Mouse (Mus musculus): ENCODE data around the gene Zc3h7b. TPM values are rescaled to one million over a fixed set of nuclear protein-coding genes. Genes with fewer than 3 reads are reported as not detected.
A peak's percentile ranks its signal among the peaks of the same experiment; 100 is the strongest.
"Not testable (repeated sequence)": the region's sequence is repeated elsewhere in the genome, so short reads cannot be mapped to it uniquely, and the experiment has no call there.

The Zc3h7b gene
- 100 to 1,000 TPM; 188 to 197 TPM for total RNA-seq (2021)
- long read RNA-seq, experiment 1, partial matches to known transcripts: 13 of 16 reads
- long read RNA-seq, experiment 1, other reads (novel, unspliced or antisense): 3 of 16 reads
- long read RNA-seq, experiment 2, full-length matches to known transcripts: 1 of 21 reads
- long read RNA-seq, experiment 2, partial matches to known transcripts: 16 of 21 reads
- long read RNA-seq, experiment 2, other reads (novel, unspliced or antisense): 4 of 21 reads

GRCm38 (mm10) chr15:81744992-81745600 is at the start of gene Zc3h7b, which contains the start of gene Rangap1:
Zc3h7b (plus strand) TSS chr15:81745057.
Rangap1 (minus strand) TSS chr15:81745530.
- intact Hi-C loops (cut with DNase I): loop anchor here (5.0 kb wide), 1 partner anchor 57 kb away; the partner anchor contains the start of gene Tef
- peak; percentile 55 to 77 for DNase-seq (ENCODE audit: low spot score in 2 of 2)

GRCm38 (mm10) chr15:81697175-81697574 is 47.7 kb upstream of the Zc3h7b start, which contains the start of gene Chadl:
Chadl (minus strand) TSS chr15:81697287.
- intact Hi-C loops (cut with DNase I): loop anchor here (5.0 kb wide), 1 partner anchor 115 kb away; no protein-coding TSS in a partner anchor
- DNase-seq (ENCODE audit: low spot score in 2 of 2): peak; percentile 47 to 60

- peak; percentile 31 to 55 for DNase-seq (ENCODE audit: low spot score in 2 of 2)
- intact Hi-C loops (cut with DNase I): loop anchor here (5.0 kb wide), 1 partner anchor 114 kb away; no protein-coding TSS in a partner anchor
Observed at GRCm38 (mm10) chr15:81697847-81698246, 47.0 kb upstream of the Zc3h7b start.

- intact Hi-C loops (cut with DNase I): loop anchor here (5.0 kb wide), 1 partner anchor 114 kb away; no protein-coding TSS in a partner anchor
Observed at GRCm38 (mm10) chr15:81698532-81698931, 46.3 kb upstream of the Zc3h7b start.

GRCm38 (mm10) chr15:81700161-81700560 is 44.7 kb upstream of the Zc3h7b start:
- intact Hi-C loops (cut with DNase I): no loop called here
- DNase-seq (ENCODE audit: low spot score in 2 of 2): no peak

More at GRCm38 (mm10) chr15:81698532-81698931, 46.3 kb upstream of the Zc3h7b start:
- no peak for DNase-seq (ENCODE audit: low spot score in 2 of 2)

GRCm38 (mm10) chr15:81700601-81701000 is 44.3 kb upstream of the Zc3h7b start:
- no peak for DNase-seq (ENCODE audit: low spot score in 2 of 2)
- intact Hi-C loops (cut with DNase I): no loop called here

GRCm38 (mm10) chr15:81701350-81701749 is 43.5 kb upstream of the Zc3h7b start:
- DNase-seq (ENCODE audit: low spot score in 2 of 2); intact Hi-C loops (cut with DNase I): not testable (repeated sequence)

GRCm38 (mm10) chr15:81702306-81703093 is 42.4 kb upstream of the Zc3h7b start:
- intact Hi-C loops (cut with DNase I): no loop called here
- no peak for DNase-seq (ENCODE audit: low spot score in 2 of 2)

GRCm38 (mm10) chr15:81703094-81703489 is 41.8 kb upstream of the Zc3h7b start:
- DNase-seq (ENCODE audit: low spot score in 2 of 2): no peak
- intact Hi-C loops (cut with DNase I): no loop called here

GRCm38 (mm10) chr15:81708991-81709390 is 35.9 kb upstream of the Zc3h7b start:
- intact Hi-C loops (cut with DNase I): no loop called here
- DNase-seq (ENCODE audit: low spot score in 2 of 2): no peak

GRCm38 (mm10) chr15:81709686-81710085 is 35.2 kb upstream of the Zc3h7b start:
- no peak for DNase-seq (ENCODE audit: low spot score in 2 of 2)
- intact Hi-C loops (cut with DNase I): no loop called here

GRCm38 (mm10) chr15:81710801-81711200 is 34.1 kb upstream of the Zc3h7b start:
- DNase-seq (ENCODE audit: low spot score in 2 of 2): no peak

GRCm38 (mm10) chr15:81713742-81714141 is 31.1 kb upstream of the Zc3h7b start:
- intact Hi-C loops (cut with DNase I): no loop called here
- no peak for DNase-seq (ENCODE audit: low spot score in 2 of 2)

More at GRCm38 (mm10) chr15:81710801-81711200, 34.1 kb upstream of the Zc3h7b start:
- intact Hi-C loops (cut with DNase I): no loop called here

- intact Hi-C loops (cut with DNase I): no loop called here
- peak; percentile 58 to 89 for DNase-seq (ENCODE audit: low spot score in 2 of 2)
Observed at GRCm38 (mm10) chr15:81718336-81719138, 26.3 kb upstream of the Zc3h7b start.

GRCm38 (mm10) chr15:81719139-81719531 is 25.7 kb upstream of the Zc3h7b start:
- intact Hi-C loops (cut with DNase I): no loop called here
- no peak for DNase-seq (ENCODE audit: low spot score in 2 of 2)

GRCm38 (mm10) chr15:81722361-81722760 is 22.5 kb upstream of the Zc3h7b start:
- intact Hi-C loops (cut with DNase I): no loop called here
- no peak for DNase-seq (ENCODE audit: low spot score in 2 of 2)

- no peak for DNase-seq (ENCODE audit: low spot score in 2 of 2)
- intact Hi-C loops (cut with DNase I): no loop called here
Observed at GRCm38 (mm10) chr15:81723653-81724052, 21.2 kb upstream of the Zc3h7b start.

GRCm38 (mm10) chr15:81725965-81726364 is 18.9 kb upstream of the Zc3h7b start:
- DNase-seq (ENCODE audit: low spot score in 2 of 2): no peak
- intact Hi-C loops (cut with DNase I): no loop called here

GRCm38 (mm10) chr15:81729241-81729791 is 15.5 kb upstream of the Zc3h7b start:
- intact Hi-C loops (cut with DNase I): no loop called here
- DNase-seq (ENCODE audit: low spot score in 2 of 2): peak; percentile 55 to 64
